Mouse (Mus musculus) cerebellum, adult 2 months (tissue): ENCODE measurements around the gene Raet1e. TPM values are rescaled to one million over a fixed set of nuclear protein-coding genes. Genes with fewer than 3 reads are reported as not detected.
"Not testable (repeated sequence)": the region's sequence is repeated elsewhere in the genome, so short reads cannot be mapped to it uniquely, and the experiment has no call there.

Experiments used
- DNase-seq, 2 experiments: peaks; one replicate each; pipeline ENCODE4 v3.0.0; 2021
- H3K27ac ChIP-seq: fragments of 200-500 bp; 2 replicates; pipeline ENCODE4 v1.5.1; 2012; ENCODE audit warnings: low read length, control low read depth, inconsistent platforms; ENCODE audit not compliant: insufficient read depth
- H3K27me3 ChIP-seq: fragments of 200-500 bp; 2 replicates; pipeline ENCODE4 v1.6.1; 2012; ENCODE audit warnings: inconsistent platforms, mild to moderate bottlenecking, low read length, moderate library complexity; ENCODE audit not compliant: control insufficient read depth, insufficient read depth
- H3K4me1 ChIP-seq: fragments of 200-500 bp; 2 replicates; pipeline ENCODE4 v1.6.1; 2011; ENCODE audit warnings: low read length; ENCODE audit not compliant: control insufficient read depth, insufficient read depth
- H3K4me3 ChIP-seq: fragments of 200-500 bp; replicated peaks from 2 replicates; pipeline ENCODE3; 2011; ENCODE audit warnings: mild to moderate bottlenecking, low read depth, low read length, control low read depth; ENCODE audit not compliant: insufficient read depth
- CTCF ChIP-seq: fragments of 200-500 bp; IDR thresholded peaks from 2 replicates; pipeline ENCODE4 v1.5.1; 2011; ENCODE audit warnings: low read depth, mild to moderate bottlenecking, control low read depth, low read length, moderate library complexity, borderline replicate concordance; ENCODE audit not compliant: insufficient read depth
- POLR2A ChIP-seq: fragments of 200-500 bp; IDR thresholded peaks from 2 replicates; pipeline ENCODE4 v1.6.1; 2011; ENCODE audit warnings: low read length, control low read depth, borderline replicate concordance; ENCODE audit not compliant: insufficient read depth
- WGBS: fragments of 180-500 bp; shearing (Covaris S2); methylation state at CpG from one replicate; pipeline ENCODE4 v1.1.7; 2018; 5-methylcytosine and 5-hydroxymethylcytosine counted together
- polyA plus RNA-seq: library from polyadenylated mRNA; depleted of rRNA; stranded (reverse); fragments of >200 nt; gene quantifications from 2 replicates; pipeline ENCODE4 v1.2.3, GENCODE M21; 2012

The Raet1e gene
- polyA plus RNA-seq, 1 experiment: not detected

DNA sequence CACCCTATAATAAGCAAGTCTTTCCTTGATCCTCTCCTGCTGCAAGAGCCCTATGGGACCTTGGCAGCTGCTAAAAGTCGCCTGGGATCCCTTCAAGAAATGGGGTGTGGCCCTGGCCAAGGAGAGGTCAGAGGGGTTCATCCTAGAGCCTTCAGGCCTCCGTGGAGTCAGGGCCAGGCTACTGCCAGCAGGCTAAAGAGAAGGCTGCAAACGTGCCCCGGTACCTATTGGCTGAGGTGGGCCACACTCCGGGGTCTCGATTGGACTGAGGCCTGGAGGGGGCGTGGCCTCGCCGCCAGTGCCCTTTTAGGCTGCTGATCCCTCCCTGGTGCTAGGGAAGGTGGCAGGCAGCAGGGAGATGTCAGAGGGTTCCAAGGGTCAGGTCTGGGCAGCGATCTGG, 32.7 kb downstream of the Raet1e start:
- 4% methylated on average over 6 of the region's 10 CpGs for WGBS
- H3K27me3 ChIP-seq, H3K4me1 ChIP-seq, DNase-seq, H3K4me3 ChIP-seq, H3K27ac ChIP-seq: not testable (repeated sequence)

- H3K4me1 ChIP-seq, H3K27me3 ChIP-seq, H3K27ac ChIP-seq, DNase-seq, H3K4me3 ChIP-seq: not testable (repeated sequence)
- WGBS: 93% methylated on average over 3 of the region's 3 CpGs
These were observed 43.0 kb downstream of the Raet1e start for GRCm38 (mm10) chr10:22201352-22201751.

DNA sequence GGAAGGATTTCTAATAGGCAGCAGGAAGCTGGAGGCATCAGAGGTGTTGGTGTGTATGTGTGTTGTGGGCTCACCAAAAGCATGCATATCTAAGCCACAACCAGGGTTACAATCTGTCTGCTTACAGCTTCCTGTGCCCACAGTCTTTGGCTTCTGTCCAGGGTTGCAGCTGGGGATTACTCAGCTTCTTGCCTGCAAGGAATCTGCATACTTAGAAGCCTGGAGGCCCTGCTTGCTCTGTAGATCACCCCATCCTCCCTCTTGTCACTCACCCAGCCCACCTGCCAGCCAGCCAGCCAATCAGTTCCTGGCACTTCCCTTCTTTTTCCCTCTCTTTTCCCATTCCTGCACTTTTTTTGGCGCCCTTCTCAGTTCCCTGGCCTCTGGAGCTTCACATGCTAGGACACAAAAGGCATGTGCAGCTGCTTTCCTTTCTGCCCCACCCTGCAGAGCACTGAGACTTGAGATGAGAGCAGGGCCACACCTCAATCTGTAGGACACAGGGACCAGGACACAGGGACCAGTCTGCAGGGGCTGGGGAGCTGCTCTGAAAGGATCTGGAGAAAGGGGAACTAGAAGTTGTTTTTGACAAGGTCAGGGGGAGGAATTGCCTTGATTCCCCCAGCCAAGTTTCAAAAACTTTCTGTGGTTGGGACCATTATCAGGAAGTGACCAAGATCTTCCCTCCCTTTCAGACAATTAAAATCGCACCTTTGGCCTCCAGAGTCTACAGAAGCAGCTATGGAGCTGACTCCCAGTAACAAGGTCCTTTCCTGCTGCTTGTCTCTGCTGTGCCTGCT, 44.6 kb downstream of the Raet1e start:
- H3K4me1 ChIP-seq, DNase-seq, H3K27ac ChIP-seq, H3K4me3 ChIP-seq, H3K27me3 ChIP-seq: not testable (repeated sequence)
- no CpG with 5 or more reads among the region's 2 CpGs for WGBS

GRCm38 (mm10) chr10:22206443-22206842, 48.1 kb downstream of the Raet1e start:
- not testable (repeated sequence) for H3K4me1 ChIP-seq, DNase-seq, H3K27ac ChIP-seq, H3K4me3 ChIP-seq, H3K27me3 ChIP-seq
- 36% methylated on average over 1 of the region's 1 CpGs for WGBS

DNA sequence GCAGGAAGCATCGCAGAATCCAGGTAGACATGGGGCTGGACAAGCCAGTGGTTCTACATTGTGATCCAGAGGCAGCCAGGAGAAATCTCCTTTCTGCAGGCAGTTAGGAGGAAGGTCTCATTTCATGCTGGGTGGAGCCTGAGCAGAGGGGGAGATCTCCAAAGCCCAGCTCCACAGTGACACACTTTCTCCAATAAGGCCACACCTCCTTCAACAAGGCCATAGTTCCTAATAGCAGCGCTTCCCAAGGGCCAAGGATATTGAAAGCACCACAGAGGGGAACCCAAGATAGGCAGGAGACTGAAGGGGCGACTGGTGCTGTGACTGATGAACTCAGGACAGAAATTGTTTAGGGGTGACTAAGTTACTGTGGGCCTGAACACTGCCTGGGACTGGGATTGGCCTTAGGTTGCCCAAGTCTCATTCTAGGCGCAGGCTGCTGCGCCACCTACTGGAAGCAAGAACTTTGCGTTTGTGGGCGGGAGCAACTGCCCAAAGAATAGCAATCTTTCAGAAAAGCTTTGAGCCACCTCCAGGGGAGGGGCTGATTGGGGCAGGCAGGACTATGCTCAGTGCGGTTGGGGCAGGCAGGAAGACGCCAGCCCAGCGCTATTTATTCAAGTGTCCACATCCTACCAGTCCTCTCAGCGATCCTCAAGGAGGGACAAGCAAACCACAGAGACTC, 53.8 kb downstream of the Raet1e start:
- H3K27ac ChIP-seq: not testable (repeated sequence)
- DNase-seq: peak in 1 of 2 experiments; percentile 10

DNA sequence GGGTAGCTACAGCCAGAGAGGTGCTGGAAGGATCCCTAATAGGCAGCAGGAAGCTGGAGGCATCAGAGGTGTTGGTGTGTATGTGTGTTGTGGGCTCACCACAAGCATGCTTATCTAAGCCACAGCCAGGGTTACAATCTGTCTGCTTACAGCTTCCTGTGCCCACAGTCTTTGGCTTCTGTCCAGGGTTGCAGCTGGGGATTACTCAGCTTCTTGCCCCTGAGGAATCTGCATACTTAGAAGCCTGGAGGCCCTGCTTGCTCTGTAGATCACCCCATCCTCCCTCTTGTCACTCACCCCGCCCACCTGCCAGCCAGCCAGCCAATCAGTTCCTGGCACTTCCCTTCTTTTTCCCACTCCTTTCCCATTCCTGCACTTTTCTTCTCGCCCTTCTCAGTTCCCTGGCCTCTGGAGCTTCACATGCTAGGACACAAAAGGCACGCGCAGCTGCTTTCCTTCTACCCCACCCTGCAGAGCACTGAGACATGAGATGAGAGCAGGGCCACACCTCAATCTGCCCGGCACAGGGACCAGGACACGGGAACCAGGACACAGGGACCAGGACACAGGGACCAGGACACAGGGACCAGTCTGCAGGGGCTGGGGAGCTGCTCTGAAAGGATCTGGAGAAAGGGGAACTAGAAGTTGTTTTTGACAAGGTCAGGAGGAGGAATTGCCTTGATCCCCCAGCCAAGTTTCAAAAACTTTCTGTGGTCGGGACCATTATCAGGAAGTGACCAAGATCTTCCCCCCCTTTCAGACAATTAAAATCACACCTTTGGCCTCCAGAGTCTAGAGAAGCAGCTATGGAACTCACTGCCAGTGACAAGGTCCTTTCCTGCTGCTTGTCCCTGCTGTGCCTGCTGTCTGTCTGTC, 65.3 kb downstream of the Raet1e start:
- H3K27me3 ChIP-seq, H3K4me1 ChIP-seq, H3K27ac ChIP-seq, DNase-seq, H3K4me3 ChIP-seq: not testable (repeated sequence)
- WGBS: no CpG with 5 or more reads among the region's 7 CpGs

More for the DNA sequence above, 53.8 kb downstream of the Raet1e start:
- H3K4me1 ChIP-seq, H3K4me3 ChIP-seq, H3K27me3 ChIP-seq: not testable (repeated sequence)
- 9% methylated on average over 8 of the region's 11 CpGs for WGBS

GRCm38 (mm10) chr10:22265060-22265459, 106.7 kb downstream of the Raet1e start:
- DNase-seq: no peak
- WGBS: 94% methylated on average over 8 of the region's 8 CpGs
- Histone ChIP-seq H3K27ac (no peak overlapping the region), H3K27me3 (no peaks in the 10 kb centered on the region), H3K4me1 (no peaks in the 10 kb centered on the region), H3K4me3 (no peak overlapping the region)
- no peak for TF ChIP-seq POLR2A
- no peak for TF ChIP-seq CTCF

- WGBS: 5% methylated on average over 6 of the region's 8 CpGs
These were observed 112.8 kb downstream of the Raet1e start for GRCm38 (mm10) chr10:22270879-22271786.

GRCm38 (mm10) chr10:22272914-22273683, 114.7 kb downstream of the Raet1e start:
- H3K27me3 ChIP-seq, H3K4me3 ChIP-seq, H3K4me1 ChIP-seq, H3K27ac ChIP-seq, DNase-seq: not testable (repeated sequence)
- under 1% methylated on average over 37 of the region's 37 CpGs for WGBS

More at GRCm38 (mm10) chr10:22270879-22271786, 112.8 kb downstream of the Raet1e start:
- not testable (repeated sequence) for H3K4me3 ChIP-seq, H3K27me3 ChIP-seq, DNase-seq, H3K4me1 ChIP-seq, H3K27ac ChIP-seq
